Mouse (Mus musculus): ENCODE data around the gene Cd209b.

Gene Cd209b

DNA sequence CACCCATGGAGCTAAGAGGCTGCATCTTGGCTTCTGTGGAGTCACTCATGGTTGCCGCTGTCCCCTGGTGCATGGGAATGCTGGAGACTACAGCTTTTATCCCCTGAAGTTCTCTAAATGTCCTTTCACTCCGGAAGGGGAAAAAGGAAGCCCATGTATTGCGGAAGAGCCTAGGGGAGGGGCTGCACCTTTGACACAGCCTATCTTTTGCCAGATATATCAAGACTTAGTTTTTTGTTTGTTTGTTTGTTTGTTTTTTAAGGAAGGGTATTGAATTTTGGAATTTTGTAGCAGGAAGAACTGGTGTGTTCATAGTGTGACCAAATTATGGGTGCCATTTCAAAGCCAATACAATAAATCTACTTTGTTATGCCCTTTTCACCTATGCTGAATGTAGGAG, at the start of gene Cd209b:
Gene Cd209b, minus strand, starts transcription at position 101 of the 400 bp plus-strand sequence.
- no peak for DNase-seq

DNA sequence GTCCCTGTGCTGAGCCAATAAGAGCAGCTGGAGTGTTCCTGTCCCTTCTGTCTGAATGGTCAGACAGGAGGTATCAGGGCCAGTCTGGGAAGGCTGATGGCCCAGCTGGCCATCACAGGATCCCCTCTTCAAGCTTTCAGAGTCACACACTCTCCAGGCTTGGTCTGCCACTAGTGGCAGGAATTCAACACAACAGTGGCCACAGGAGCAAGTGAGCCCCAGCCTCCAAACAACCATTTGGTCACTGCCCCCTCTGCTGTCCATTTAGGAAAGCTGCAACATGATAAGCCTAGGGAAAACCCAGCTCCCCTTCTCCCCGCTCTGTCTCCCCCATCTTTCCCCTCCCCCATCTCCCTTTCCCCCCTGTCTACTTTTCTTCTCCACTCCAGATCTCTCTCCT, 29.4 kb upstream of the Cd209b start:
- peak; percentile 8 to 9 for DNase-seq

DNA sequence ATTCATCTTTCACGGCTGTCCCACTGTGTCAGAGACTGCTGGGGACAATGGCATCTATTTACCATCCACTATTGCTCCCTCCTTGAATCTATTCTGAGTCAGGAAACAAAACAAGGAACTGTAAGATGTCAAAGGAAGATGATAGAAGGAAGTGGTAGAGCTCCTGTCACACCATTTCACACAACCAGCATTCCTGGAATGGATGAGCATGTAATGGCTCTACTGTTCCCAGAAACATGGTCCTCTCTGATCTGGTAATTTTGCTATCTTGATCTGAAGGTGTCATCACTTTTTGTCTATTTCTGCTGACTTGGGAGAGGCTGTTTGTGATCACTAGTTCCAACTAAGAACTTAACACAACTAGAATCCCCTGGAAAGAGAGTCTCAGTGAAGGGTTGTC, 28.0 kb upstream of the Cd209b start, which contains the start of gene Cd209c:
Gene Cd209c, minus strand, starts transcription at position 101 of the 400 bp plus-strand sequence.
- DNase-seq: no peak

DNA sequence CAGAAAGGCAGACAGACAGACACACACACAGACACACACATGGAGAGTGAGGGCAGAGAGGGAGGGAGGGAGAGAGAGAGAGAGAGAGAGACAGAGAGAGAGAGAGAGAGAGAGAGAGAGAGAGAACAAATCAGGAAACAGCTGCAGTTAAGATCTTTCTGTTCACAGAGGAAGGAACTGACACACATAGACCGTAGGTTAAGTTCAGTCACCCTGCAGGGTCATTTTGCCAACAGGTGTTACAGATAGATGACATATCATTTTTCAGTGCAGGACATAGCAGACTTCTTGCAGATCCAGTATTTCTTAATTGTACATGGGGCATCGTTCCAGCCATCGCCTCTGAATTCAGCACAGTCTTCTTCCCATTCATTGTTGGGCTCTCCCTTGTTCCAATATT, 13.4 kb upstream of the Cd209b start:
- no peak for DNase-seq

DNA sequence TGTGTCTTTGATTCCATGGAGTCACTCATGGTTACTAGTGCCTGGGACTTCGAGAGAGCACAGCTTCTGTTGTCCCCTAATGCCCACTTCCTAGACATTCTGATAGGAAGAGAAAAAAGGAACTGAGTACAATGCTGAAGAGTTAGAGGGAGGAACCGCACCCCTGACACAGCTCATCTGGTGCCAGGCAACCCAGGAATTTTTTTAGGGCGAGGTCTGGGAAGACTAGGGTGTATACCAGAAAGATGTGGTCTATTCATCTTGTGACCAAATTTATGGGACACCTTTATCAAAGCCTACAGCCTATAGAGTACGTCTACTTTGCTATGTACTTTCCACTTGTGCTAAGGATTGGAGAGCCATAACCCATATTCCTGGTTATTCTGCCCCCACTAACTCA, 48.2 kb downstream of the Cd209b start, which contains the start of gene Cd209d:
Gene Cd209d, minus strand, starts transcription at position 101 of the 400 bp plus-strand sequence.
- no peak for DNase-seq

DNA sequence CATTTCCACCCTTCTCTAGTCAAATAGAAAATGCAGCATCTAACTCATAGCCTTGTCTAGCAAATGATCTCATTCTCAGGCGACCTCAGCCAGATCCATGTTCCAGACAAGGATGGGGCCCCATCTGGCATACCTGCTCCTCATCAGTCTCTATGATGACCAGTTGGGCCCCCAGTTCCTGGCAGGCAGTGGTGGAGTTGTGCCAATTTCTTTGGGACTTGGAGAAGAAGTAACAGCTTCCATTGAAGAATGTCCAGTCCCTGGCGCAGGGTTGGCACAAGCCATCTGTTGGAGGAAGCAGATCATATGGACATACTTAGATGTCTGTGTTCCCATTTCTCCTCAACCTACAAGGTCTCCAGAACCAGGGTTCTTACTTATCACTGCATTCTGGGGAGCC, 50.5 kb downstream of the Cd209b start:
- DNase-seq: peak; percentile 8 to 19
